Mouse (Mus musculus): ENCODE data around the gene Prkag2. TPM values are rescaled to one million over a fixed set of nuclear protein-coding genes. Genes with fewer than 3 reads are reported as not detected.
"Not testable (repeated sequence)": the region's sequence is repeated elsewhere in the genome, so short reads cannot be mapped to it uniquely, and the experiment has no call there.

Gene Prkag2
- total and polyA plus RNA-seq, 3 experiments: 10.0 to 48.0 (median 36.0) TPM

- no peak for DNase-seq
Observed at GRCm38 (mm10) chr5:24869796-24870289, 230.6 kb downstream of the Prkag2 start.

GRCm38 (mm10) chr5:24863804-24864203 is 236.6 kb downstream of the Prkag2 start:
- no peak for DNase-seq

GRCm38 (mm10) chr5:24861449-24861930 is 239.0 kb downstream of the Prkag2 start:
- no peak for DNase-seq

- peak; percentile 70 for DNase-seq
Observed at GRCm38 (mm10) chr5:24860635-24861448, 239.6 kb downstream of the Prkag2 start.

- DNase-seq: no peak
Observed at GRCm38 (mm10) chr5:24859771-24860540, 240.5 kb downstream of the Prkag2 start.

GRCm38 (mm10) chr5:24854827-24855600 is 245.4 kb downstream of the Prkag2 start:
- no peak for DNase-seq

GRCm38 (mm10) chr5:24854256-24854655 is 246.2 kb downstream of the Prkag2 start:
- peak; percentile 80 for DNase-seq

GRCm38 (mm10) chr5:24848261-24848660 is 252.2 kb downstream of the Prkag2 start:
- DNase-seq: not testable (repeated sequence)

GRCm38 (mm10) chr5:24843841-24844240 is 256.6 kb downstream of the Prkag2 start:
- DNase-seq: no peak

- DNase-seq: no peak
Observed at GRCm38 (mm10) chr5:24843103-24843475, 257.4 kb downstream of the Prkag2 start.

GRCm38 (mm10) chr5:24842274-24843102 is 258.0 kb downstream of the Prkag2 start, which contains the start of gene Rheb:
Gene Rheb (minus strand): TSS chr5:24842624.
- DNase-seq: peak; percentile 99

GRCm38 (mm10) chr5:24841662-24842273 is 258.7 kb downstream of the Prkag2 start:
- DNase-seq: no peak

- peak; percentile 25 for DNase-seq
Observed at GRCm38 (mm10) chr5:24840975-24841431, 259.4 kb downstream of the Prkag2 start.

GRCm38 (mm10) chr5:24834491-24834890 is 266.0 kb downstream of the Prkag2 start:
- no peak for DNase-seq

GRCm38 (mm10) chr5:24831912-24832311 is 268.5 kb downstream of the Prkag2 start:
- no peak for DNase-seq

- DNase-seq: no peak
Observed at GRCm38 (mm10) chr5:24828446-24828845, 272.0 kb downstream of the Prkag2 start.

GRCm38 (mm10) chr5:24827173-24827572 is 273.3 kb downstream of the Prkag2 start:
- no peak for DNase-seq

- no peak for DNase-seq
Observed at GRCm38 (mm10) chr5:24826056-24826770, 274.2 kb downstream of the Prkag2 start.

- peak; percentile 52 for DNase-seq
Observed at GRCm38 (mm10) chr5:24825365-24826055, 274.9 kb downstream of the Prkag2 start.

All from adrenal gland, adult 2 months (tissue).